Comparison of ENCODE assay signal across 2 mouse cellular contexts in genomic region chr11:78434052-78434451, GRCm38 (mm10).
A peak's percentile ranks its signal among the peaks of the same experiment; 100 is the strongest.
TF ChIP-seq lines count a peak whose summit lies in the region.

No protein-coding gene starts in this region.

TF ChIP-seq in CH12.LX, 34 proteins besides CTCF, POLR2A, EP300 and RAD21:
- TF ChIP-seq RCOR1 (conservative IDR thresholded peaks at IDR 0.05; ENCODE audit: low read depth, low read length) (no peak), MAFK (IDR thresholded peaks at IDR 0.05; ENCODE audit: insufficient replicate concordance, low read length) (no peak), USF2 (conservative IDR thresholded peaks at IDR 0.05; ENCODE audit: low read depth, low read length) (no peak), IRF4 (IDR thresholded peaks at IDR 0.05; ENCODE audit: low read depth, low read length) (no peak), TCF12 (IDR thresholded peaks at IDR 0.05; ENCODE audit: low read depth, low read length) (no peak), CHD2 (IDR thresholded peaks at IDR 0.05; ENCODE audit: low read length) (no peak), MYC (IDR thresholded peaks at IDR 0.05; ENCODE audit: low read depth, low read length) (no peak), NELFE (IDR thresholded peaks at IDR 0.05; ENCODE audit: low read depth, low read length) (no peak), CHD1 (IDR thresholded peaks at IDR 0.05; ENCODE audit: low read depth, low read length) (no peak), NRF1 (IDR thresholded peaks at IDR 0.05; ENCODE audit: low read depth, low read length) (no peak), ZC3H11A (IDR thresholded peaks at IDR 0.05; ENCODE audit: low read depth, low read length) (no peak), MAZ (IDR thresholded peaks at IDR 0.05; ENCODE audit: low read depth, low read length) (no peak), USF1 (IDR thresholded peaks at IDR 0.05; ENCODE audit: low read depth, low read length) (no peak)

TF ChIP-seq in MEL, 35 proteins besides CTCF, POLR2A, EP300 and RAD21 (continued from another document):
- TF ChIP-seq GATA1 (IDR thresholded peaks at IDR 0.05; ENCODE audit: low read depth, low read length) = peak; percentile 34; the same call in 1 of the 2 replicates
- TF ChIP-seq JUND (IDR thresholded peaks at IDR 0.05; ENCODE audit: low read depth, low read length) = no peak
- no peak for TF ChIP-seq E2F4 (IDR thresholded peaks at IDR 0.05; ENCODE audit: borderline replicate concordance, low read depth, low read length)
